Mouse (Mus musculus): ENCODE data around the gene Pde10a. TPM values are rescaled to one million over a fixed set of nuclear protein-coding genes. Genes with fewer than 3 reads are reported as not detected.

The Pde10a gene
- polyA plus RNA-seq, 1 experiment, result 2.0 TPM

- 87% methylated on average over 4 of the region's 4 CpGs for WGBS
- no peaks in the 10 kb centered on the region for H3K27me3 ChIP-seq (replicated peaks; ENCODE audit: control insufficient read depth, insufficient read depth, low read length)
Measured at GRCm38 (mm10) chr17:8780484-8780883, 255.3 kb downstream of the Pde10a start.

GRCm38 (mm10) chr17:8781040-8781439 is 255.9 kb downstream of the Pde10a start:
- H3K27ac ChIP-seq (ENCODE audit: insufficient read depth, low read depth, low read length), result no peak overlapping the region
- H3K36me3 ChIP-seq (ENCODE audit: control insufficient read depth, insufficient read depth, low read length), result no peaks in the 10 kb centered on the region
- 95% methylated on average over 2 of the region's 2 CpGs for WGBS
- no peak for TF ChIP-seq POLR2A (IDR thresholded peaks at IDR 0.05; ENCODE audit: low read depth, low read length)
- TF ChIP-seq CTCF (conservative IDR thresholded peaks at IDR 0.05; ENCODE audit: insufficient read depth, insufficient read length, low read depth, low read length), result no peak
- no peak overlapping the region for H3K4me3 ChIP-seq (ENCODE audit: insufficient read depth, low read depth, low read length)
- DNase-seq, result no peak
- H3K4me1 ChIP-seq (ENCODE audit: control insufficient read depth, insufficient read depth, low read length), result no peaks in the 10 kb centered on the region
- H3K27me3 ChIP-seq (replicated peaks; ENCODE audit: control insufficient read depth, insufficient read depth, low read length), result no peaks in the 10 kb centered on the region

More at GRCm38 (mm10) chr17:8780484-8780883, 255.3 kb downstream of the Pde10a start:
- no peak for DNase-seq
- Histone ChIP-seq H3K36me3 (ENCODE audit: control insufficient read depth, insufficient read depth, low read length) (no peaks in the 10 kb centered on the region), H3K27ac (ENCODE audit: insufficient read depth, low read depth, low read length) (no peak overlapping the region), H3K4me3 (ENCODE audit: insufficient read depth, low read depth, low read length) (no peak overlapping the region), H3K4me1 (ENCODE audit: control insufficient read depth, insufficient read depth, low read length) (no peaks in the 10 kb centered on the region)
- TF ChIP-seq CTCF (conservative IDR thresholded peaks at IDR 0.05; ENCODE audit: insufficient read depth, insufficient read length, low read depth, low read length) (no peak), POLR2A (IDR thresholded peaks at IDR 0.05; ENCODE audit: low read depth, low read length) (no peak)

- DNase-seq, result no peak
- TF ChIP-seq CTCF (conservative IDR thresholded peaks at IDR 0.05; ENCODE audit: insufficient read depth, insufficient read length, low read depth, low read length), result no peak
- no peak for TF ChIP-seq POLR2A (IDR thresholded peaks at IDR 0.05; ENCODE audit: low read depth, low read length)
- H3K27ac ChIP-seq (ENCODE audit: insufficient read depth, low read depth, low read length), result no peak overlapping the region
- H3K27me3 ChIP-seq (replicated peaks; ENCODE audit: control insufficient read depth, insufficient read depth, low read length), result no peaks in the 10 kb centered on the region
- H3K36me3 ChIP-seq (ENCODE audit: control insufficient read depth, insufficient read depth, low read length), result no peaks in the 10 kb centered on the region
- H3K4me3 ChIP-seq (ENCODE audit: insufficient read depth, low read depth, low read length), result no peak overlapping the region
- 85% methylated on average over 1 of the region's 1 CpGs for WGBS
- no peaks in the 10 kb centered on the region for H3K4me1 ChIP-seq (ENCODE audit: control insufficient read depth, insufficient read depth, low read length)
Measured at GRCm38 (mm10) chr17:8781576-8781975, 256.4 kb downstream of the Pde10a start.

GRCm38 (mm10) chr17:8785908-8786307 is 260.7 kb downstream of the Pde10a start:
- TF ChIP-seq CTCF (conservative IDR thresholded peaks at IDR 0.05; ENCODE audit: insufficient read depth, insufficient read length, low read depth, low read length), result no peak
- no peak for TF ChIP-seq POLR2A (IDR thresholded peaks at IDR 0.05; ENCODE audit: low read depth, low read length)
- no peaks in the 10 kb centered on the region for H3K36me3 ChIP-seq (ENCODE audit: control insufficient read depth, insufficient read depth, low read length)
- no peak for DNase-seq
- no peaks in the 10 kb centered on the region for H3K27me3 ChIP-seq (replicated peaks; ENCODE audit: control insufficient read depth, insufficient read depth, low read length)
- 84% methylated on average over 6 of the region's 6 CpGs for WGBS
- no peak overlapping the region for H3K27ac ChIP-seq (ENCODE audit: insufficient read depth, low read depth, low read length)
- H3K4me1 ChIP-seq (ENCODE audit: control insufficient read depth, insufficient read depth, low read length), result no peaks in the 10 kb centered on the region
- H3K4me3 ChIP-seq (ENCODE audit: insufficient read depth, low read depth, low read length), result no peak overlapping the region

- no peak for DNase-seq
- WGBS, result 90% methylated on average over 4 of the region's 4 CpGs
- Histone ChIP-seq H3K4me1 (ENCODE audit: control insufficient read depth, insufficient read depth, low read length) (no peaks in the 10 kb centered on the region), H3K4me3 (ENCODE audit: insufficient read depth, low read depth, low read length) (no peak overlapping the region), H3K36me3 (ENCODE audit: control insufficient read depth, insufficient read depth, low read length) (no peaks in the 10 kb centered on the region), H3K27ac (ENCODE audit: insufficient read depth, low read depth, low read length) (no peak overlapping the region), H3K27me3 (replicated peaks; ENCODE audit: control insufficient read depth, insufficient read depth, low read length) (no peaks in the 10 kb centered on the region; the same call in 1 of the 2 replicates)
- TF ChIP-seq POLR2A (IDR thresholded peaks at IDR 0.05; ENCODE audit: low read depth, low read length), result no peak
- TF ChIP-seq CTCF (conservative IDR thresholded peaks at IDR 0.05; ENCODE audit: insufficient read depth, insufficient read length, low read depth, low read length), result no peak
Measured at GRCm38 (mm10) chr17:8786484-8786883, 261.3 kb downstream of the Pde10a start.

- no peak for DNase-seq
Measured at GRCm38 (mm10) chr17:8787762-8788161, 262.6 kb downstream of the Pde10a start.

GRCm38 (mm10) chr17:8791561-8791960 is 266.4 kb downstream of the Pde10a start:
- H3K27ac ChIP-seq (ENCODE audit: insufficient read depth, low read depth, low read length), result no peak overlapping the region
- no peaks in the 10 kb centered on the region for H3K36me3 ChIP-seq (ENCODE audit: control insufficient read depth, insufficient read depth, low read length)
- 80% methylated on average over 4 of the region's 4 CpGs for WGBS
- no peaks in the 10 kb centered on the region for H3K4me1 ChIP-seq (ENCODE audit: control insufficient read depth, insufficient read depth, low read length)
- no peaks in the 10 kb centered on the region; the same call in none of the 2 replicates for H3K27me3 ChIP-seq (replicated peaks; ENCODE audit: control insufficient read depth, insufficient read depth, low read length)
- no peak overlapping the region for H3K4me3 ChIP-seq (ENCODE audit: insufficient read depth, low read depth, low read length)
- DNase-seq, result no peak
- TF ChIP-seq CTCF (conservative IDR thresholded peaks at IDR 0.05; ENCODE audit: insufficient read depth, insufficient read length, low read depth, low read length) (no peak), POLR2A (IDR thresholded peaks at IDR 0.05; ENCODE audit: low read depth, low read length) (no peak)

More at GRCm38 (mm10) chr17:8787762-8788161, 262.6 kb downstream of the Pde10a start:
- no peak overlapping the region for H3K4me3 ChIP-seq (ENCODE audit: insufficient read depth, low read depth, low read length)
- TF ChIP-seq POLR2A (IDR thresholded peaks at IDR 0.05; ENCODE audit: low read depth, low read length) (no peak), CTCF (conservative IDR thresholded peaks at IDR 0.05; ENCODE audit: insufficient read depth, insufficient read length, low read depth, low read length) (no peak)
- H3K27me3 ChIP-seq (replicated peaks; ENCODE audit: control insufficient read depth, insufficient read depth, low read length), result no peaks in the 10 kb centered on the region; the same call in 1 of the 2 replicates
- H3K27ac ChIP-seq (ENCODE audit: insufficient read depth, low read depth, low read length), result no peak overlapping the region
- H3K4me1 ChIP-seq (ENCODE audit: control insufficient read depth, insufficient read depth, low read length), result no peaks in the 10 kb centered on the region
- no peaks in the 10 kb centered on the region for H3K36me3 ChIP-seq (ENCODE audit: control insufficient read depth, insufficient read depth, low read length)
- WGBS, result 49% methylated on average over 8 of the region's 8 CpGs
